Mouse (Mus musculus): ENCODE measurements at regions not wholly inside any gene's neighbourhood (a gene's known extent, or its start where the extent isn't known, plus 50 kb on each side); places are given as distances from the start of the nearest gene placed in this dataset.
"Not testable (repeated sequence)": the region's sequence is repeated elsewhere in the genome, so short reads cannot be mapped to it uniquely, and the experiment has no call there.

- no peaks in the 10 kb centered on the region for H3K79me3 ChIP-seq (ENCODE audit: low read depth)
- H3K36me3 ChIP-seq (ENCODE audit: control insufficient read depth, insufficient read depth) = no peaks in the 10 kb centered on the region
- H3K27me3 ChIP-seq (ENCODE audit: control insufficient read depth, insufficient read depth, insufficient read length) = no peaks in the 10 kb centered on the region
- no peaks in the 10 kb centered on the region for H3K79me2 ChIP-seq (ENCODE audit: control insufficient read depth, insufficient read depth)
- H3ac ChIP-seq (ENCODE audit: control insufficient read depth, insufficient read length, low read depth) = no peak overlapping the region
- no peak overlapping the region for H3K4me3 ChIP-seq (ENCODE audit: insufficient read depth, poor library complexity, severe bottlenecking)
- no peak for TF ChIP-seq FOSL1 (IDR thresholded peaks at IDR 0.05; ENCODE audit: insufficient read depth, low read length, poor library complexity, severe bottlenecking)
- no peak for TF ChIP-seq MAX (IDR thresholded peaks at IDR 0.05)
- no peak for TF ChIP-seq USF1 (IDR thresholded peaks at IDR 0.05; ENCODE audit: low read depth)
- TF ChIP-seq CEBPB (IDR thresholded peaks at IDR 0.05; ENCODE audit: low read depth) = no peak
- TF ChIP-seq MYOD1 (IDR thresholded peaks at IDR 0.05; ENCODE audit: control insufficient read depth, insufficient read length, low read depth) = no peak
- no peak for TF ChIP-seq CTCF (IDR thresholded peaks at IDR 0.05; ENCODE audit: control insufficient read depth, insufficient read depth, insufficient read length)
These were observed 466.5 kb upstream of the Cdh5 start for GRCm38 (mm10) chr8:103634951-103635350.

GRCm38 (mm10) chr8:103643621-103644020 lies 457.8 kb upstream of the Cdh5 start:
- H3K36me3 ChIP-seq (ENCODE audit: control insufficient read depth, insufficient read depth) = no peaks in the 10 kb centered on the region
- H3K79me3 ChIP-seq (ENCODE audit: low read depth) = no peaks in the 10 kb centered on the region
- no peak overlapping the region for H3ac ChIP-seq (ENCODE audit: control insufficient read depth, insufficient read length, low read depth)
- H3K79me2 ChIP-seq (ENCODE audit: control insufficient read depth, insufficient read depth) = no peaks in the 10 kb centered on the region
- no peaks in the 10 kb centered on the region for H3K27me3 ChIP-seq (ENCODE audit: control insufficient read depth, insufficient read depth, insufficient read length)
- no peak for TF ChIP-seq MYOG (IDR thresholded peaks at IDR 0.05; ENCODE audit: control insufficient read depth, extremely low read depth, insufficient read length)
- no peak for TF ChIP-seq MAX (IDR thresholded peaks at IDR 0.05)
- no peak for TF ChIP-seq USF1 (IDR thresholded peaks at IDR 0.05; ENCODE audit: low read depth)
- TF ChIP-seq CTCF (IDR thresholded peaks at IDR 0.05; ENCODE audit: control insufficient read depth, insufficient read depth, insufficient read length) = no peak
- TF ChIP-seq MYOD1 (IDR thresholded peaks at IDR 0.05; ENCODE audit: control insufficient read depth, insufficient read length, low read depth) = no peak
- no peak for TF ChIP-seq FOSL1 (IDR thresholded peaks at IDR 0.05; ENCODE audit: insufficient read depth, low read length, poor library complexity, severe bottlenecking)
- TF ChIP-seq CEBPB (IDR thresholded peaks at IDR 0.05; ENCODE audit: low read depth) = no peak
- H3K4me3 ChIP-seq (ENCODE audit: insufficient read depth, poor library complexity, severe bottlenecking) = no peak overlapping the region

GRCm38 (mm10) chr8:103644106-103644505 lies 457.3 kb upstream of the Cdh5 start:
- Histone ChIP-seq H3K27me3 (ENCODE audit: control insufficient read depth, insufficient read depth, insufficient read length) (no peaks in the 10 kb centered on the region), H3K4me3 (ENCODE audit: insufficient read depth, poor library complexity, severe bottlenecking) (no peak overlapping the region), H3K79me2 (ENCODE audit: control insufficient read depth, insufficient read depth) (no peaks in the 10 kb centered on the region), H3ac (ENCODE audit: control insufficient read depth, insufficient read length, low read depth) (no peak overlapping the region), H3K79me3 (ENCODE audit: low read depth) (no peaks in the 10 kb centered on the region), H3K36me3 (ENCODE audit: control insufficient read depth, insufficient read depth) (no peaks in the 10 kb centered on the region)
- TF ChIP-seq CTCF (IDR thresholded peaks at IDR 0.05; ENCODE audit: control insufficient read depth, insufficient read depth, insufficient read length) (no peak), MYOG (IDR thresholded peaks at IDR 0.05; ENCODE audit: control insufficient read depth, extremely low read depth, insufficient read length) (no peak), CEBPB (IDR thresholded peaks at IDR 0.05; ENCODE audit: low read depth) (no peak), FOSL1 (IDR thresholded peaks at IDR 0.05; ENCODE audit: insufficient read depth, low read length, poor library complexity, severe bottlenecking) (no peak), MYOD1 (IDR thresholded peaks at IDR 0.05; ENCODE audit: control insufficient read depth, insufficient read length, low read depth) (no peak), MAX (IDR thresholded peaks at IDR 0.05) (no peak), USF1 (IDR thresholded peaks at IDR 0.05; ENCODE audit: low read depth) (no peak)

- TF ChIP-seq MYOD1 (IDR thresholded peaks at IDR 0.05; ENCODE audit: control insufficient read depth, insufficient read length, low read depth) = no peak
- no peak for TF ChIP-seq MAX (IDR thresholded peaks at IDR 0.05)
- TF ChIP-seq FOSL1 (IDR thresholded peaks at IDR 0.05; ENCODE audit: insufficient read depth, low read length, poor library complexity, severe bottlenecking) = no peak
- no peak for TF ChIP-seq CTCF (IDR thresholded peaks at IDR 0.05; ENCODE audit: control insufficient read depth, insufficient read depth, insufficient read length)
- TF ChIP-seq USF1 (IDR thresholded peaks at IDR 0.05; ENCODE audit: low read depth) = no peak
- no peak overlapping the region for H3ac ChIP-seq (ENCODE audit: control insufficient read depth, insufficient read length, low read depth)
These were observed 456.6 kb upstream of the Cdh5 start for GRCm38 (mm10) chr8:103644845-103645244.

GRCm38 (mm10) chr8:103664796-103665195 lies 436.6 kb upstream of the Cdh5 start:
- Histone ChIP-seq H3ac (ENCODE audit: control insufficient read depth, insufficient read length, low read depth) (no peak overlapping the region), H3K79me2 (ENCODE audit: control insufficient read depth, insufficient read depth) (no peaks in the 10 kb centered on the region), H3K4me3 (ENCODE audit: insufficient read depth, poor library complexity, severe bottlenecking) (no peak overlapping the region), H3K27me3 (ENCODE audit: control insufficient read depth, insufficient read depth, insufficient read length) (no peaks in the 10 kb centered on the region), H3K79me3 (ENCODE audit: low read depth) (no peaks in the 10 kb centered on the region), H3K36me3 (ENCODE audit: control insufficient read depth, insufficient read depth) (no peaks in the 10 kb centered on the region)
- TF ChIP-seq USF1 (IDR thresholded peaks at IDR 0.05; ENCODE audit: low read depth) (no peak), CEBPB (IDR thresholded peaks at IDR 0.05; ENCODE audit: low read depth) (no peak), MAX (IDR thresholded peaks at IDR 0.05) (no peak), FOSL1 (IDR thresholded peaks at IDR 0.05; ENCODE audit: insufficient read depth, low read length, poor library complexity, severe bottlenecking) (no peak), MYOG (IDR thresholded peaks at IDR 0.05; ENCODE audit: control insufficient read depth, extremely low read depth, insufficient read length) (no peak), MYOD1 (IDR thresholded peaks at IDR 0.05; ENCODE audit: control insufficient read depth, insufficient read length, low read depth) (no peak), CTCF (IDR thresholded peaks at IDR 0.05; ENCODE audit: control insufficient read depth, insufficient read depth, insufficient read length) (no peak)

More at GRCm38 (mm10) chr8:103644845-103645244, 456.6 kb upstream of the Cdh5 start:
- no peak overlapping the region for H3K4me3 ChIP-seq (ENCODE audit: insufficient read depth, poor library complexity, severe bottlenecking)
- no peaks in the 10 kb centered on the region for H3K27me3 ChIP-seq (ENCODE audit: control insufficient read depth, insufficient read depth, insufficient read length)
- H3K79me2 ChIP-seq (ENCODE audit: control insufficient read depth, insufficient read depth) = no peaks in the 10 kb centered on the region
- H3K36me3 ChIP-seq (ENCODE audit: control insufficient read depth, insufficient read depth) = no peaks in the 10 kb centered on the region
- H3K79me3 ChIP-seq (ENCODE audit: low read depth) = no peaks in the 10 kb centered on the region

GRCm38 (mm10) chr8:103686233-103686632 lies 415.2 kb upstream of the Cdh5 start:
- H3K4me3 ChIP-seq (ENCODE audit: insufficient read depth, poor library complexity, severe bottlenecking); H3ac ChIP-seq (ENCODE audit: control insufficient read depth, insufficient read length, low read depth); H3K79me3 ChIP-seq (ENCODE audit: low read depth); H3K79me2 ChIP-seq (ENCODE audit: control insufficient read depth, insufficient read depth); H3K36me3 ChIP-seq (ENCODE audit: control insufficient read depth, insufficient read depth); H3K27me3 ChIP-seq (ENCODE audit: control insufficient read depth, insufficient read depth, insufficient read length): not testable (repeated sequence)

Measured in C2C12 (cell line).